Mouse (Mus musculus) hindbrain, embryonic 10.5 days (tissue): Measurements from ENCODE around the gene Armc9. TPM values are rescaled to one million over a fixed set of nuclear protein-coding genes. Genes with fewer than 3 reads are reported as not detected.

ENCODE experiments used
- DNase-seq: peaks from one replicate; pipeline ENCODE4 v3.0.0-alpha.2; 2017; ENCODE audit warnings: low spot score
- H3K27ac ChIP-seq: fragments of 300-500 bp; sonication (generic); 2 replicates; pipeline ENCODE4 v1.5.1; 2016; ENCODE audit warnings: mild to moderate bottlenecking, moderate library complexity
- H3K27me3 ChIP-seq: fragments of 300-500 bp; sonication (generic); 2 replicates; pipeline ENCODE4 v1.6.1; 2016; ENCODE audit warnings: mild to moderate bottlenecking; ENCODE audit not compliant: poor library complexity, insufficient read depth, severe bottlenecking
- H3K36me3 ChIP-seq: fragments of 300-500 bp; sonication (generic); 2 replicates; pipeline ENCODE4 v1.6.1; 2016; ENCODE audit warnings: mild to moderate bottlenecking, moderate library complexity
- H3K4me1 ChIP-seq: fragments of 300-500 bp; sonication (generic); replicated peaks from 2 replicates; pipeline ENCODE4 v1.6.1; 2016; ENCODE audit warnings: mild to moderate bottlenecking
- H3K4me3 ChIP-seq: fragments of 300-500 bp; sonication (generic); 2 replicates; pipeline ENCODE4 v1.5.1; 2016; ENCODE audit warnings: mild to moderate bottlenecking, moderate library complexity
- H3K9me3 ChIP-seq: fragments of 300-500 bp; sonication (generic); 2 replicates; pipeline ENCODE4 v1.6.1; 2016; ENCODE audit warnings: mild to moderate bottlenecking, moderate library complexity
- WGBS: fragments of 180-500 bp; shearing (Covaris S2); methylation state at CpG from one replicate; pipeline ENCODE4 v1.1.7; 2016; 5-methylcytosine and 5-hydroxymethylcytosine counted together
- polyA plus RNA-seq: library from polyadenylated mRNA; unstranded; fragments of >200 nt; fragmentation: Nextera tagmentation; extraction: Ambion mirVana; gene quantifications from 2 replicates; pipeline ENCODE4 v1.2.1, GENCODE M21; 2016

Gene Armc9
- polyA plus RNA-seq, 1 experiment from 2014 or later: 39.3 TPM

DNA sequence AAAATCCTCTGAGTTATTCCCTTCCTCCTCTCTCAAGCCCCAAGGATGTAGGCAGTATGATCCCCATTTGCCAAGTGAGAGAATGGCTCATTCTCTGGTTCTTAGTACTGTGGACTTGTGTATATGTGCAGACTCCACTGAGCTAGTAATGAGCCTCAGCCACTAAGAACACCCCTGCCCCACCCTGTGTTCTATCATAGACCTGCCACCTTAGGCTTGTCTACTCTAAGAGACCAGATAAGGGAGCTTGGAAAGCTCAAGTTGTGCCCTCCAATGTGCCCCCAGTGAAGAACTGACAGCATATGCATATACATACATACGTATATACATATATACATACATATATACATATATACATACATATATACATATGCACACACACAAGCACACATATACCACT is 56.9 kb downstream of the Armc9 start:
- DNase-seq: no peak
- H3K36me3 ChIP-seq: peaks cover 77% of the 10 kb centered on the region
- no peak overlapping the region for H3K4me3 ChIP-seq
- no peaks in the 10 kb centered on the region for H3K9me3 ChIP-seq
- H3K4me1 ChIP-seq: no peaks in the 10 kb centered on the region
- H3K27me3 ChIP-seq: no peaks in the 10 kb centered on the region
- 95% methylated on average over 1 of the region's 1 CpGs for WGBS
- no peak overlapping the region for H3K27ac ChIP-seq

DNA sequence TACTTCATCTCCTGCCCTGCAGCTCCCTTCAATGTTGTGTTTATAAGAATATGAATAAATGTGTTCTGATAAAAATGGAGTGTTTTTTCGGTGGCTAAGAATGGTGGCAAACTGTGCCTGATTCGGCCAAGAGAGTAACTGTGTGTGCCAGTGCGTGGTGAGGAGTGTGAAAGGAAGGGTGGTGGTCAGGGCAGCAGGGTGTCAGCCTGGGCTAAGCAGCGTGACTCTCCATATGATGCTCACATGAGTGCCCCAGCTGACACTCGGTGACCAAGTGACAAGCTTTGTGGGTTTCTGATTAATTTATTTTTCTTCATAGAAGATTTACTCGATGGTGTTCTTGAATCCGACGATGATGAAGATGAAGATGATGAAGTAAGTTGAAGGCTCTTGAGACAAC is 58.2 kb downstream of the Armc9 start:
- 93% methylated on average over 8 of the region's 8 CpGs for WGBS
- Histone ChIP-seq H3K36me3 (peaks cover 76% of the 10 kb centered on the region), H3K27me3 (no peaks in the 10 kb centered on the region), H3K4me3 (no peak overlapping the region), H3K4me1 (no peaks in the 10 kb centered on the region), H3K27ac (no peak overlapping the region), H3K9me3 (no peaks in the 10 kb centered on the region)
- DNase-seq: no peak

DNA sequence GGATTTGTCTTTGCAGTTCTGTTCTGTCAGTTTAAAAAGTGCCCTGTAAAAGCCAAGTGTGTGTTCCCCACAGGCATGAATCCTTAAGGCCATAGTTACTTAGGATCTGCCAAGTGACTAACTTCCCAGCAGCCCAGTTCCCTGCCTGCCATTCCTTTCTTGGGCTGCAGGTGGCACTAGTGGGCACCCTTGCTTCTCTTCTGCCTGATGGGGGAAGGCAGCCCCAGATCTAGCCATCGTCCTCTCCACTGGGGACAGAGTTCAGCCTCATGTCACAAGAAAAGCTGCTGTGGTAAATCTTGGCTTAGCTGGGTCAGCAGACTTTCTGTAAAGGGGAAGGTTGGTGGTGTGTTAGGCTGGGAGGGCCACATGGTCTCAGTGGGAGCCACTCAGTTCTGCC is 59.6 kb downstream of the Armc9 start:
- H3K9me3 ChIP-seq: no peaks in the 10 kb centered on the region
- peak; percentile 82 for DNase-seq
- H3K27ac ChIP-seq: no peak overlapping the region
- no peak overlapping the region for H3K4me3 ChIP-seq
- peaks cover 75% of the 10 kb centered on the region for H3K36me3 ChIP-seq
- 8% methylated on average over 1 of the region's 1 CpGs for WGBS
- no peaks in the 10 kb centered on the region for H3K27me3 ChIP-seq
- H3K4me1 ChIP-seq: no peaks in the 10 kb centered on the region

DNA sequence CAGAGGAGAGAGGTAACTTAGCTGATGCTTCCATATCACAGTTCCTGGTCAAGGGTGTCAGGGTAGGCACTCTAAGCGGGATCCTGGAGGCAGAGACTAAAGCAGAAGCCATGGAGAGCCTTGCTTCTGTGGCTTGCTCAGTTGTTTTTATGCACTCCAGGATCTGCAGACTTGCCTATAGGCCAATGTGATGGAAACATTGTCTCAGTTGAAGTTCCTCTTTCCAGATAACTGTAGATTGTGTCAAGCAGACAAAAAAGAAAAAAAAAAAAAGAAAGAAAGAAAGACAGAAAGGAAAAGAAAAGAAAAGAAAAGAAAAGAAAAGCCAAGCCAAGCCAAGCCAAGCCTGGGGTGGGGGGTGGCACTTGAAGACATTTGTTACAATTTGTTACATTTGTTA is 60.7 kb downstream of the Armc9 start:
- H3K36me3 ChIP-seq: peaks cover 73% of the 10 kb centered on the region
- DNase-seq: no peak

DNA sequence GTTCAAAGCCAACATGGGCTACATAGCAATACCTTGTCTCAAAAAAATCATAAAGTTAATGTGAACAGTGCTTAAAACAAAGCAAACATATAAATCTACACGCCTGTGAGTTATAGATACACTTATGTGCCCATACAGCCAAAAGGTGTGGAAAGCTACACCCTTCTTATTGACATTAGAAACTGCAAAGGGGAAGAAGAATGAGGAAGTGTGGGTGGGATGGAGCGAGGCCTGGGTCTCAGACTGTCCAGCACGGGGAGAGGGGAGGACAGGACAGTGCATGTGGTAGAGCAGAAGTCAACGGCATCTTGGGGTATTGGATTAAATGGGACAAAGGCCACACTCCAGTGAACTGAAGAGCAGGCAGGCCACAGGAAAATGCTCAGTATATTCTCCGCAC is 61.8 kb downstream of the Armc9 start:
- 92% methylated on average over 5 of the region's 5 CpGs for WGBS
- H3K27me3 ChIP-seq: no peaks in the 10 kb centered on the region
- no peaks in the 10 kb centered on the region for H3K9me3 ChIP-seq
- DNase-seq: no peak
- peaks cover 62% of the 10 kb centered on the region for H3K36me3 ChIP-seq
- no peaks in the 10 kb centered on the region for H3K4me1 ChIP-seq
- H3K27ac ChIP-seq: no peak overlapping the region
- H3K4me3 ChIP-seq: no peak overlapping the region

More for the DNA sequence above, 60.7 kb downstream of the Armc9 start:
- no peaks in the 10 kb centered on the region for H3K4me1 ChIP-seq
- H3K4me3 ChIP-seq: no peak overlapping the region
- no peaks in the 10 kb centered on the region for H3K9me3 ChIP-seq
- H3K27me3 ChIP-seq: no peaks in the 10 kb centered on the region
- H3K27ac ChIP-seq: no peak overlapping the region
- WGBS: 91% methylated on average over 1 of the region's 1 CpGs

DNA sequence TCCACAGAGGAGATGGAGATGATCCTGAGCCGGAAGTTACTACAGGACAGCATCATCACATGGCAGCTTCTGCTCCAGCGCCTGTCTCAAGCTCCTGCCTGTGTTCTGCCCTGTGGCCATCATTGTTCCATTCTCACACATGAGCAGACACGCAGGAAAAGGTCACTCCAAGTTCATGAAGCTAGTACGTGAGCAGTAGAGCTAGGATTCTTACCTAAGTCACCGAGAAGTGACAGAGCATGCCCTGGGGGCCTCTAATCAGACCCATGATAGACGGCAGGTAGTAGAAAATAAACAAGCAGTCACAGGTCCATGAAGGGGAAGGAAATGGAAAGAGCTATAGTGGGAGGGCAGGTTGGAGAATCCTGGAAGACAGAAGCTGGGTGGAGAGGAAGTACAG is 63.4 kb downstream of the Armc9 start:
- whole genome bisulfite sequencing: 75% methylated on average over 6 of the region's 6 CpGs
- Histone ChIP-seq H3K4me3 (no peak overlapping the region), H3K9me3 (no peaks in the 10 kb centered on the region), H3K27me3 (no peaks in the 10 kb centered on the region), H3K27ac (no peak overlapping the region), H3K4me1 (no peaks in the 10 kb centered on the region), H3K36me3 (peaks cover 52% of the 10 kb centered on the region)
- no peak for DNase-seq

DNA sequence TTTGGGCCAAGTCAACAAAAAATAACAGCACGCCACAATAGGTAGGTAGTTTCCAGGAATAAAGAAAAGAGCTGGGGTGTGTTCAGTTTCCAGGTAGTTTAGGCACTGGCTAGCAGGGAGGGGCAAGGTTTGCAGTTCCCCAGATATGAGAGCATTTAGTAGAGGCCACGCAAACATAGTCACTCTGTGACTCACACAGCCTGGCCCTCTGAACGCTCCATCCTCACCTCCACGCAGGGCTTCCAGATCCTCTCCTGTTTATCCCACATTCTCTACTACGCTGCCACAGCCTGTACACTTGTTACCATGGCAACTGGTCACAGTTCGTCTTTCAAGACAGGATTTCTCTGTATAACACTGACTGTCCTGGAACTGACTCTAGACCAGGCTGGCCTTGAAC is 70.6 kb downstream of the Armc9 start:
- Histone ChIP-seq H3K4me1 (no peaks in the 10 kb centered on the region), H3K27me3 (no peaks in the 10 kb centered on the region), H3K36me3 (no peaks in the 10 kb centered on the region), H3K9me3 (no peaks in the 10 kb centered on the region), H3K4me3 (no peak overlapping the region), H3K27ac (no peak overlapping the region)
- WGBS: 75% methylated on average over 6 of the region's 6 CpGs
- DNase-seq: no peak

DNA sequence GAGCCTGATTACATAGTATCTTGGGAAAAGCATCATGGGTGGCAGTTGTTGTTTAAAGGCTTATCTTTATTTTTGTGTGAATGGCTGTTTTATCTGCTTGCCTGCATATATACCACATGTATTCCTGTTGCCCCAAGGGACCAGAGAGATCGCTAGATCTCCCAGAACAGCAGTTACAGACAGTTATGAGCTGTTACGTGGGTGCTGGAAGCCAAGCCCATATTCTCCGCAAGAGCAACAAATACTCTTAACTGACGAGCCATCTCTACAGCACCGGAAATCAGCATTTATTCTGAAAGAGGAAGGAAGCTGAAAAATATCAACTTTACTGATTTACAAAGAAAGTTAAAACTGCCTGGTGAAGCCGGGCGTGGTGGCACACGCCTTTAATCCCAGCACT is 74.1 kb downstream of the Armc9 start:
- no peaks in the 10 kb centered on the region for H3K4me1 ChIP-seq
- no peak for DNase-seq
- H3K9me3 ChIP-seq: no peaks in the 10 kb centered on the region
- no peaks in the 10 kb centered on the region for H3K36me3 ChIP-seq
- no peak overlapping the region for H3K4me3 ChIP-seq
- WGBS: 94% methylated on average over 8 of the region's 8 CpGs
- H3K27me3 ChIP-seq: no peaks in the 10 kb centered on the region
- no peak overlapping the region for H3K27ac ChIP-seq

DNA sequence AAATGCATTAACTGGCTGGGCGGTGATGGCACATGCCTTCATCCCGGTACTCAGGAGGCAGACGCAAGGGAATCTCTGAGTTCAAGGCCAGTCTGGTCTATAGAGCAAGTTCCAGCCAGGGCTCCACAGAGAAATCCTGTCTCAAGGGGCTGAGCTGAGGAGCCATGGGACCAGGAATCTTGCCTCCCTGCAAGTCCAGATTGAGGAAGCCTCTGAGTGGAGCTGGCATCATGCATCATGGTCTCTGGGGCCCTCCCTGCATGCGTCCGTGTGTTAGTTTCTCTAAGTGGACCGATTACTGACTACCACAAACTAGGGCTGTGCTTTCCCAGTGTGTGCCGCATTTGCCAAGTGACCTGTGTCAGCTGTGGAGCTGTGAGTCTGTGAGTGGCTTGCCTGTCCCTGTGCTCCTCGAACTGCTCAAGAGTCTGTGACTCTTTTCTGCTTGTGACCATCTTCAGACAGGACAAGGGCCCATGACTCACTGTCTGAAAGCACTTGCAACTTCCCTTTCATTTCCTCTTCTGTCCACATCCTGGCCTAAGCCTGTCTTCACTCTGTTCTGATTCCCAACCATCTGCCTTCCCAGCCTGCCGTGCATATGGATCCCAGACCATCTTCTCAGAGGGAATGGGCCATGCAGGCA is 74.7 kb downstream of the Armc9 start:
- H3K4me3 ChIP-seq: no peak overlapping the region
- 0 out of 2 replicates have a peak, but pooled peaks cover 5% of the 10 kb centered on the region for H3K4me1 ChIP-seq
- no peaks in the 10 kb centered on the region for H3K36me3 ChIP-seq
- no peaks in the 10 kb centered on the region for H3K9me3 ChIP-seq
- WGBS: 91% methylated on average over 9 of the region's 9 CpGs
- no peak for DNase-seq
- H3K27ac ChIP-seq: no peak overlapping the region
- H3K27me3 ChIP-seq: no peaks in the 10 kb centered on the region

DNA sequence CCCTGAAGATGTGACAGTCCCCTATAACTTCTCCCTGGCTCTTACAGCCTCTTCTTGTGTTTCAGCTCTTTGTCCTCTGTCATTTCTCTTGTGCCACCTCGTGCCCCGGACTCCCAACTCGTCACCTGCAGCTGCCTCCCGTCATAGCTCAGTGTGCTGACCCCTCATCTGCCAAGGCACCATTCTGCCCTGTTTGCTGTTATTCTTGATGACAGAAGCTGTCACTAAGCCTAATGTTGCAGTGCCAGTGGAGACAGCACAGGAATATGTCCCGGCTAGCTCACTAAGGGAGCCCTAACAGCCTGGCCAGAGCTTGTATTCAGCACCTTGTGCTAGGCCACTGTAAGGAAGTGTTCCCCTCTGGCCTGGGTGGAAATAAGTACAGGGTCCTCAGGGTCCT is 78.1 kb downstream of the Armc9 start:
- WGBS: 80% methylated on average over 5 of the region's 5 CpGs
- H3K9me3 ChIP-seq: no peaks in the 10 kb centered on the region
- DNase-seq: no peak
- H3K27me3 ChIP-seq: no peaks in the 10 kb centered on the region
- no peaks in the 10 kb centered on the region for H3K36me3 ChIP-seq
- H3K4me3 ChIP-seq: no peak overlapping the region
- H3K4me1 ChIP-seq: peaks cover 12% of the 10 kb centered on the region
- H3K27ac ChIP-seq: no peak overlapping the region

DNA sequence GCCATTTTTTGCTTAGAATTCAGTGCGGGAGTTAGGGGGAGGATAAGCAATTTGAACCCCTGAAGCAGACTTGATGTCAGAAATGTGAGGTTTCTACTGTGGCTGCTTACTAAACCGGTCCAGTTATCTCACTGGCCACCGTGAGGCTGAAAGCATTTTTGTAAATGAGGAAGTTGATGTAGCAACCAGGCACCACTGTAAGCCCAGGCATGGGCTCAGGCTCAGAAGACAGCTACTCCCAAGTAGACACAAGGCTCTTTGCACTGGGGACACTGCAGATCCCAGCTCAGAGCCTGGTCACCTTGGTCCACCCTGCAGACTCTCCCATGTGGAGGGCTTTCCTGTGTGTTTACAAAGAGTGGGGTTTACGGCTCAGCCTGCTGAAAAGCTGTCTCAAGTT is 79.2 kb downstream of the Armc9 start:
- 81% methylated on average over 4 of the region's 4 CpGs for WGBS
- no peaks in the 10 kb centered on the region for H3K36me3 ChIP-seq
- no peak overlapping the region for H3K27ac ChIP-seq
- no peak overlapping the region for H3K4me3 ChIP-seq
- H3K4me1 ChIP-seq: peaks cover 15% of the 10 kb centered on the region
- no peaks in the 10 kb centered on the region for H3K27me3 ChIP-seq
- no peaks in the 10 kb centered on the region for H3K9me3 ChIP-seq
- DNase-seq: no peak

DNA sequence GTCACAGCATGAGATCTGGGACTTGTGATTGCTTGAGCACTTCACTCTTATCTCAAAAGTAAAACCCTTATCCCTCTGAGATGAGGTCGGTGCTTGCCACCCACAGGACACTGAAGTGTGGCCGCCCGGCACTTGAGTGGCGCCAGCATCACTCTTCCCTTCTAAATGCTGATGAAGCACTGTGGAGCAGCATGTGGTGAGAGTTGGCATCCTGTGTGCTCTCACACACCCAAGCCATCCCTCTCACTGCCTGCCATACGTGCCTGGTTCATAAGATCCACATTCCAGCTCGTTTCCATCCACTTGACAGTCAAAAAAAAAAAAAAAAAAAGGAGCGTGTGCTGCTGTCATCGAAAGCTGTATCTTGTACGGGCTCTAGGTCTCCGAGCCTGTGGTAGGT is 80.5 kb downstream of the Armc9 start:
- Histone ChIP-seq H3K36me3 (no peaks in the 10 kb centered on the region), H3K4me1 (peaks cover 15% of the 10 kb centered on the region), H3K9me3 (no peaks in the 10 kb centered on the region), H3K27me3 (no peaks in the 10 kb centered on the region), H3K4me3 (no peak overlapping the region), H3K27ac (no peak overlapping the region)
- DNase-seq: no peak
- 88% methylated on average over 10 of the region's 10 CpGs for whole genome bisulfite sequencing

DNA sequence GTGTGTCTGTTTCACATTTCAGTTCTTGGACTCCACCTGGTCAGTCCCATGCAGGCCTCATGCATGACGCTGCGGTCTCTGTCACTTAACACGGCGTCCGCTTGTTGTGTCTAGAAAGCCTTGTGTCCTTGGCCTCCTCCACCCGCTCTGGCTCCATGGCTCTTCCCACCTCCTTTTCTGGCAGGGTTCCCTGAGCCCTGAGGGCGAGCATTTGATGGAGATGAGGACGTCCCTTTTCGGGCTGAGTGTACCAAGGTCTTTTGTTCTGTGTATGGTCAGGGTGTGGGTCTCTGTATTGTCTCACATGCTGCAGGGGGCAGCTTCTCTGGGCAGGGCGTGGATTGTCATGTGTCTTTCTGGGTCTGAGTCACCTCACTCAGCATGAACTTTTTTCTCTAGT is 81.9 kb downstream of the Armc9 start:
- no peak for DNase-seq
- no peaks in the 10 kb centered on the region for H3K9me3 ChIP-seq
- H3K27ac ChIP-seq: no peak overlapping the region
- no peaks in the 10 kb centered on the region for H3K27me3 ChIP-seq
- H3K36me3 ChIP-seq: no peaks in the 10 kb centered on the region
- peaks cover 15% of the 10 kb centered on the region for H3K4me1 ChIP-seq
- no peak overlapping the region for H3K4me3 ChIP-seq
- 73% methylated on average over 10 of the region's 10 CpGs for WGBS

DNA sequence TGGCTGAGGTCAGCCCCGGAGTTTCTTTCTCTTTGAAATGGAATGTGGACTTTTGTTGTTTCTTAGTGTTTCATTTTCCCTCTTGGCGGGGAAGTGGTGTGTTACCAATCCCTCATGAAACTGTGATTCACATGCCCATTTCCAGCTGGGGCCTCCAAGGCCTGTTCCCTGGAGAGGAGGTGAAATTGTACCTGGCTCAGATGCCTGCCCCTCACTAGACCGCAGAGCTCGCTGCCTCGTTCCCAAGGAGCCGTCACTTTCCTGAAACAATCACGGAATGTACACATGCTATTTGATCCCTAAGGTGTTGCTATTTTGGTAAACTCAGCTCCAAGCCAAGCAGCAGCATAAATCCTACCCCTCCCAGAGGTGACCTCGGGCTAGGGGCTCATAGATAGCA is 84.4 kb downstream of the Armc9 start:
- no peak for DNase-seq
- Histone ChIP-seq H3K4me3 (no peak overlapping the region), H3K9me3 (no peaks in the 10 kb centered on the region), H3K27ac (no peak overlapping the region), H3K36me3 (no peaks in the 10 kb centered on the region), H3K27me3 (no peaks in the 10 kb centered on the region), H3K4me1 (peaks cover 12% of the 10 kb centered on the region)
- 74% methylated on average over 8 of the region's 8 CpGs for WGBS
